Mouse (Mus musculus) neutrophil, adult 59 days (primary cell): ENCODE results near the gene Iah1. TPM values are rescaled to one million over a fixed set of nuclear protein-coding genes. Genes with fewer than 3 reads are reported as not detected.

Source experiments
- total RNA-seq, 2 experiments: library from RNA; stranded (reverse); gene quantifications; 1 replicate in 1 of 2; 2 replicates in 1 of 2; pipeline ENCODE4 v1.2.4; 2023

Gene Iah1
- total RNA-seq: 10 to 100 TPM; 21.4 to 24.3 TPM

GRCm38 (mm10) chr12:21315923-21316868 lies at the start of gene Iah1:
Iah1 (plus strand) TSS chr12:21316389.

GRCm38 (mm10) chr12:21284761-21285441 lies 31.3 kb upstream of the Iah1 start, which contains the start of gene Cpsf3:
Cpsf3 (plus strand) TSS chr12:21285391.

GRCm38 (mm10) chr12:21286243-21286622 lies 30.0 kb upstream of the Iah1 start, which contains the start of gene Itgb1bp1:
Itgb1bp1 (minus strand) TSS chr12:21286284.

GRCm38 (mm10) chr12:21373100-21373819 lies 57.1 kb downstream of the Iah1 start, which contains the start of gene Adam17:
Adam17 (minus strand) TSS chr12:21373632.

Other genes starting within 250 kb of the Iah1 start
- gene Cpsf3, start 31.0 kb upstream of the Iah1 start, total RNA-seq: 10 to 100 TPM; 51.0 to 59.4 TPM
- gene Itgb1bp1, start 30.1 kb upstream of the Iah1 start, total RNA-seq: 10 to 100 TPM; 34.1 to 35.9 TPM
- gene Adam17, start 57.2 kb downstream of the Iah1 start, total RNA-seq: 10 to 100 TPM; 49.3 to 61.8 TPM
- gene Ywhaq, start 101.2 kb downstream of the Iah1 start, total RNA-seq: 10 to 100 TPM; 74.9 to 80.4 TPM